Mouse (Mus musculus): Measurements from ENCODE around the gene Duoxa2.
"Not testable (repeated sequence)": the region's sequence is repeated elsewhere in the genome, so short reads cannot be mapped to it uniquely, and the experiment has no call there.

- TF ChIP-seq CTCF (conservative IDR thresholded peaks at IDR 0.05; ENCODE audit: low read length); NANOG (IDR thresholded peaks at IDR 0.05; ENCODE audit: borderline replicate concordance, low read length): not testable (repeated sequence)
Measured at GRCm38 (mm10) chr2:122330317-122330716, 31.6 kb downstream of the Duoxa2 start.
